Comparison of ENCODE assay signal across 8 mouse cellular contexts in genomic region chr5:136988420-136988819, GRCm38 (mm10). TPM values are rescaled to one million over a fixed set of nuclear protein-coding genes. Genes with fewer than 3 reads are reported as not detected.
DNase-seq lines count a peak whose midpoint lies in the region; ATAC-seq and TF ChIP-seq lines count a peak whose summit lies in the region.

No protein-coding gene starts in this region.

- H3K9me3 ChIP-seq in embryonic facial prominence, embryonic 15.5 days (replicated peaks) = no peaks in the 10 kb centered on the region
- H3K9me3 ChIP-seq in hindbrain, postnatal 0 days (ENCODE audit: low read length) = no peaks in the 10 kb centered on the region
- no peaks in the 10 kb centered on the region for H3K9me3 ChIP-seq in lung, embryonic 14.5 days (ENCODE audit: low read depth, low read length)
- H3K9me3 ChIP-seq in stomach, embryonic 14.5 days (ENCODE audit: control insufficient read depth, low read depth, low read length) = no peaks in the 10 kb centered on the region

- H3K27me3 ChIP-seq in embryonic facial prominence, embryonic 15.5 days = no peaks in the 10 kb centered on the region
- H3K27me3 ChIP-seq in hindbrain, postnatal 0 days (ENCODE audit: insufficient read depth, low read length) = no peaks in the 10 kb centered on the region
- H3K27me3 ChIP-seq in lung, embryonic 14.5 days (ENCODE audit: insufficient read depth, low read length) = no peaks in the 10 kb centered on the region
- no peaks in the 10 kb centered on the region for H3K27me3 ChIP-seq in stomach, embryonic 14.5 days (ENCODE audit: control insufficient read depth, insufficient read depth, low read length)

- DNase-seq in cerebellum, adult 9-11 months = peak; percentile 60
- DNase-seq in A20 (ENCODE audit: low read depth, low spot score) = peak; percentile 16
- DNase-seq in hindbrain, postnatal 0 days (ENCODE audit: low spot score) = peak; percentile 44
- peak; percentile 69 for DNase-seq in lung, embryonic 14.5 days
- no peak for DNase-seq in spleen, postnatal 36 days (ENCODE audit: low spot score in 2 of 2)

- H3K9ac ChIP-seq in embryonic facial prominence, embryonic 15.5 days = peak overlapping the region; percentile 90; the same call in 1 of the 2 replicates
- peak overlapping the region; percentile 87 for H3K9ac ChIP-seq in hindbrain, postnatal 0 days (replicated peaks; ENCODE audit: low read length)
- peak overlapping the region; percentile 96 for H3K9ac ChIP-seq in lung, embryonic 14.5 days
- peak overlapping the region; percentile 92; the same call in 1 of the 2 replicates for H3K9ac ChIP-seq in stomach, embryonic 14.5 days (replicated peaks; ENCODE audit: low read depth, low read length)

- H3K4me1 ChIP-seq in embryonic facial prominence, embryonic 15.5 days = peaks cover 18% of the 10 kb centered on the region
- H3K4me1 ChIP-seq in hindbrain, postnatal 0 days (ENCODE audit: insufficient read depth, low read length) = peaks cover 7% of the 10 kb centered on the region; the same call in 1 of the 2 replicates
- H3K4me1 ChIP-seq in lung, embryonic 14.5 days (ENCODE audit: insufficient read depth) = peaks cover 4% of the 10 kb centered on the region
- H3K4me1 ChIP-seq in stomach, embryonic 14.5 days (ENCODE audit: control insufficient read depth, insufficient read depth, low read length) = peaks cover 13% of the 10 kb centered on the region

- no peak for TF ChIP-seq CTCF in hindbrain, postnatal 0 days (IDR thresholded peaks at IDR 0.05; ENCODE audit: low read depth)
- TF ChIP-seq CTCF in lung, embryonic 14.5 days (IDR thresholded peaks at IDR 0.05; ENCODE audit: low read depth) = no peak

- ATAC-seq in cerebellum, adult (ENCODE audit: insufficient number of reproducible peaks, low FRiP score, low TSS enrichment) = no peak
- no peak for ATAC-seq in embryonic facial prominence, embryonic 15.5 days (ENCODE audit: insufficient number of reproducible peaks, low FRiP score, low TSS enrichment, low read depth)
- ATAC-seq in hindbrain, postnatal 0 days = no peak
- no peak for ATAC-seq in lung, embryonic 14.5 days (ENCODE audit: insufficient read depth)
- no peak for ATAC-seq in stomach, embryonic 14.5 days (ENCODE audit: insufficient number of reproducible peaks, insufficient read depth, low FRiP score, low read depth)

- H3K36me3 ChIP-seq in embryonic facial prominence, embryonic 15.5 days = peaks cover 61% of the 10 kb centered on the region
- peaks cover 30% of the 10 kb centered on the region for H3K36me3 ChIP-seq in hindbrain, postnatal 0 days (ENCODE audit: insufficient read depth, low read length)
- peaks cover 47% of the 10 kb centered on the region for H3K36me3 ChIP-seq in lung, embryonic 14.5 days (ENCODE audit: insufficient read depth)
- peaks cover 25% of the 10 kb centered on the region; the same call in 1 of the 2 replicates for H3K36me3 ChIP-seq in stomach, embryonic 14.5 days (ENCODE audit: control insufficient read depth, insufficient read depth, low read length)

- 63% methylated on average over 7 of the region's 7 CpGs for WGBS in embryonic facial prominence, embryonic 15.5 days
- 48% methylated on average over 7 of the region's 7 CpGs for WGBS in hindbrain, postnatal 0 days
- WGBS in lung, embryonic 14.5 days = 41% methylated on average over 7 of the region's 7 CpGs
- 45% methylated on average over 7 of the region's 7 CpGs for WGBS in stomach, embryonic 14.5 days

- peak overlapping the region; percentile 89 for H3K4me2 ChIP-seq in embryonic facial prominence, embryonic 15.5 days (replicated peaks)
- H3K4me2 ChIP-seq in hindbrain, postnatal 0 days (ENCODE audit: low read depth, low read length) = peak overlapping the region; percentile 97
- peak overlapping the region; percentile 72 for H3K4me2 ChIP-seq in lung, embryonic 14.5 days
- peak overlapping the region; percentile 77 for H3K4me2 ChIP-seq in stomach, embryonic 14.5 days (replicated peaks; ENCODE audit: low read depth, low read length)

- H3K4me3 ChIP-seq in embryonic facial prominence, embryonic 15.5 days (replicated peaks) = peak overlapping the region; percentile 78
- peak overlapping the region; percentile 87 for H3K4me3 ChIP-seq in hindbrain, postnatal 0 days (ENCODE audit: low read length)
- peak overlapping the region; percentile 86 for H3K4me3 ChIP-seq in lung, embryonic 14.5 days (ENCODE audit: low read depth, low read length)
- H3K4me3 ChIP-seq in stomach, embryonic 14.5 days (ENCODE audit: low read depth, low read length) = peak overlapping the region; percentile 96

- no peak overlapping the region for H3K27ac ChIP-seq in embryonic facial prominence, embryonic 15.5 days (replicated peaks)
- H3K27ac ChIP-seq in hindbrain, postnatal 0 days = no peak overlapping the region
- no peak overlapping the region for H3K27ac ChIP-seq in lung, embryonic 14.5 days (ENCODE audit: low read depth)
- H3K27ac ChIP-seq in stomach, embryonic 14.5 days (ENCODE audit: low read length) = no peak overlapping the region

RNA-seq across cellular contexts. Expression of gene Znhit1, which starts 0.6 kb away (rescaled TPM):
- 111 and 120 TPM in 2 replicates for polyA plus RNA-seq in embryonic facial prominence, embryonic 15.5 days (2015; fragmentation: Nextera tagmentation; extraction: Ambion mirVana)
- 68.1 and 84.1 TPM in 2 replicates for total RNA-seq in hindbrain, postnatal 0 days (2014; rRNA removed)
- 140 and 143 TPM in 2 replicates for polyA plus RNA-seq in hindbrain, postnatal 0 days (2015; fragmentation: Nextera tagmentation; extraction: Ambion mirVana)
- polyA plus RNA-seq in lung, embryonic 14.5 days (2014; fragmentation: Nextera tagmentation; extraction: Ambion mirVana) = 88.9 and 97.4 TPM in 2 replicates
- polyA plus RNA-seq in stomach, embryonic 14.5 days (2014; fragmentation: Nextera tagmentation; extraction: Ambion mirVana) = 101 and 108 TPM in 2 replicates

RNA-seq across cellular contexts. Expression of gene Plod3, which starts 1.6 kb away (rescaled TPM):
- polyA plus RNA-seq in embryonic facial prominence, embryonic 15.5 days (2015; fragmentation: Nextera tagmentation; extraction: Ambion mirVana) = 55.5 and 60.6 TPM in 2 replicates
- total RNA-seq in hindbrain, postnatal 0 days (2014; rRNA removed) = 58.8 and 63.5 TPM in 2 replicates
- 25.2 and 28.7 TPM in 2 replicates for polyA plus RNA-seq in hindbrain, postnatal 0 days (2015; fragmentation: Nextera tagmentation; extraction: Ambion mirVana)
- polyA plus RNA-seq in lung, embryonic 14.5 days (2014; fragmentation: Nextera tagmentation; extraction: Ambion mirVana) = 43.5 and 43.7 TPM in 2 replicates
- polyA plus RNA-seq in stomach, embryonic 14.5 days (2014; fragmentation: Nextera tagmentation; extraction: Ambion mirVana) = 40.1 and 41.5 TPM in 2 replicates

RNA-seq across cellular contexts. Expression of gene Cldn15, which starts 22.0 kb away (rescaled TPM):
- 0.11 and 0.14 TPM in 2 replicates for polyA plus RNA-seq in embryonic facial prominence, embryonic 15.5 days (2015; fragmentation: Nextera tagmentation; extraction: Ambion mirVana)
- 0.40 TPM in 1 of 2 replicates, not detected in the other for total RNA-seq in hindbrain, postnatal 0 days (2014; rRNA removed)
- 0.24 TPM in 1 of 2 replicates, not detected in the other for polyA plus RNA-seq in hindbrain, postnatal 0 days (2015; fragmentation: Nextera tagmentation; extraction: Ambion mirVana)
- 5.3 and 5.7 TPM in 2 replicates for polyA plus RNA-seq in lung, embryonic 14.5 days (2014; fragmentation: Nextera tagmentation; extraction: Ambion mirVana)
- 6.7 TPM in 2 replicates for polyA plus RNA-seq in stomach, embryonic 14.5 days (2014; fragmentation: Nextera tagmentation; extraction: Ambion mirVana)

RNA-seq across cellular contexts. Expression of gene Fis1, which starts 35.3 kb away (rescaled TPM):
- polyA plus RNA-seq in embryonic facial prominence, embryonic 15.5 days (2015; fragmentation: Nextera tagmentation; extraction: Ambion mirVana) = 246 and 256 TPM in 2 replicates
- 174 and 195 TPM in 2 replicates for total RNA-seq in hindbrain, postnatal 0 days (2014; rRNA removed)
- polyA plus RNA-seq in hindbrain, postnatal 0 days (2015; fragmentation: Nextera tagmentation; extraction: Ambion mirVana) = 403 and 416 TPM in 2 replicates
- 306 and 314 TPM in 2 replicates for polyA plus RNA-seq in lung, embryonic 14.5 days (2014; fragmentation: Nextera tagmentation; extraction: Ambion mirVana)
- 283 and 304 TPM in 2 replicates for polyA plus RNA-seq in stomach, embryonic 14.5 days (2014; fragmentation: Nextera tagmentation; extraction: Ambion mirVana)

RNA-seq across cellular contexts. Expression of gene Vgf, which starts 37.8 kb away (rescaled TPM):
- 0.08 and 0.11 TPM in 2 replicates for polyA plus RNA-seq in embryonic facial prominence, embryonic 15.5 days (2015; fragmentation: Nextera tagmentation; extraction: Ambion mirVana)
- 136 and 137 TPM in 2 replicates for total RNA-seq in hindbrain, postnatal 0 days (2014; rRNA removed)
- 43.2 and 45.9 TPM in 2 replicates for polyA plus RNA-seq in hindbrain, postnatal 0 days (2015; fragmentation: Nextera tagmentation; extraction: Ambion mirVana)
- 0.12 and 0.13 TPM in 2 replicates for polyA plus RNA-seq in lung, embryonic 14.5 days (2014; fragmentation: Nextera tagmentation; extraction: Ambion mirVana)
- 0.65 and 0.83 TPM in 2 replicates for polyA plus RNA-seq in stomach, embryonic 14.5 days (2014; fragmentation: Nextera tagmentation; extraction: Ambion mirVana)

Comparison
In these comparisons a context has a peak if more than half of its experiments do, and no peak if none do; other contexts are left out.
1. DNase-seq: peak in cerebellum, adult 9-11 months (single experiment), A20 (single experiment), hindbrain, postnatal 0 days (single experiment) and lung, embryonic 14.5 days (single experiment); none in spleen, postnatal 36 days (0 of 2).
2. Peak in every context shown above with its lines, with median percentiles within 50 percentile points of each other: H3K4me2 ChIP-seq, H3K4me3 ChIP-seq and H3K9ac ChIP-seq.